In genomic region chr5:135522111-135522722, GRCm38 (mm10) we compare ENCODE assay signal across 17 mouse cellular contexts. TPM values are rescaled to one million over a fixed set of nuclear protein-coding genes. Genes with fewer than 3 reads are reported as not detected.
A peak's percentile ranks its signal among the peaks of the same experiment; 100 is the strongest.
DNase-seq lines count a peak whose midpoint lies in the region; ATAC-seq lines count a peak whose summit lies in the region.
"Had no signal": no experiment of that assay in that cellular context is flagged by ENCODE, and none has a peak within 500 bp of the region (broad histone marks: within the 10 kb centered on the region; RNA-seq: fewer than 3 reads in every experiment).

No protein-coding gene starts in this region.

- peaks cover 21% of the 10 kb centered on the region; the same call in 1 of the 2 replicates for H3K4me1 ChIP-seq in lung, embryonic 15.5 days
- H3K4me1 ChIP-seq in heart, embryonic 13.5 days = peaks cover 43% of the 10 kb centered on the region
- H3K4me1 ChIP-seq in midbrain, embryonic 10.5 days = no peaks in the 10 kb centered on the region
- no peaks in the 10 kb centered on the region for H3K4me1 ChIP-seq in forebrain, embryonic 14.5 days (ENCODE audit: control insufficient read depth, insufficient read depth, low read length)

- no peak overlapping the region for H3K4me2 ChIP-seq in lung, embryonic 15.5 days
- peak overlapping the region; percentile 38 for H3K4me2 ChIP-seq in heart, embryonic 13.5 days
- H3K4me2 ChIP-seq in forebrain, embryonic 14.5 days (ENCODE audit: low read length) = no peak overlapping the region
- H3K4me2 ChIP-seq: limb, embryonic 13.5 days had no signal

- 60% methylated on average over 9 of the region's 9 CpGs for WGBS in lung, embryonic 15.5 days
- WGBS in heart, embryonic 13.5 days = 25% methylated on average over 9 of the region's 9 CpGs
- 86% methylated on average over 9 of the region's 9 CpGs for WGBS in midbrain, embryonic 10.5 days
- WGBS in forebrain, embryonic 14.5 days = 89% methylated on average over 9 of the region's 9 CpGs

- no peaks in the 10 kb centered on the region for H3K27me3 ChIP-seq in lung, embryonic 15.5 days
- no peaks in the 10 kb centered on the region for H3K27me3 ChIP-seq in heart, embryonic 13.5 days (replicated peaks)
- H3K27me3 ChIP-seq in midbrain, embryonic 10.5 days (ENCODE audit: low read depth, poor library complexity, severe bottlenecking) = no peaks in the 10 kb centered on the region
- H3K27me3 ChIP-seq in forebrain, embryonic 14.5 days (replicated peaks; ENCODE audit: control insufficient read depth, insufficient read depth, low read length) = no peaks in the 10 kb centered on the region
- H3K27me3 ChIP-seq: limb, embryonic 13.5 days had no signal

- no peak overlapping the region for H3K27ac ChIP-seq in lung, embryonic 15.5 days
- peak overlapping the region; percentile 93 for H3K27ac ChIP-seq in heart, embryonic 13.5 days (replicated peaks)
- no peak overlapping the region for H3K27ac ChIP-seq in midbrain, embryonic 10.5 days (replicated peaks)
- no peak overlapping the region for H3K27ac ChIP-seq in forebrain, embryonic 14.5 days (ENCODE audit: low read depth, low read length)
- H3K27ac ChIP-seq: limb, embryonic 13.5 days had no signal

- H3K9me3 ChIP-seq in lung, embryonic 15.5 days = no peaks in the 10 kb centered on the region
- no peaks in the 10 kb centered on the region for H3K9me3 ChIP-seq in heart, embryonic 13.5 days
- no peaks in the 10 kb centered on the region for H3K9me3 ChIP-seq in midbrain, embryonic 10.5 days (replicated peaks)
- H3K9me3 ChIP-seq in forebrain, embryonic 14.5 days (replicated peaks; ENCODE audit: control insufficient read depth, low read length) = no peaks in the 10 kb centered on the region
- H3K9me3 ChIP-seq: limb, embryonic 13.5 days had no signal

- no peak overlapping the region for H3K9ac ChIP-seq in lung, embryonic 15.5 days
- peak overlapping the region; percentile 63 for H3K9ac ChIP-seq in heart, embryonic 13.5 days
- no peak overlapping the region for H3K9ac ChIP-seq in forebrain, embryonic 14.5 days (ENCODE audit: low read length)
- H3K9ac ChIP-seq: limb, embryonic 13.5 days had no signal

- DNase-seq in lung, postnatal 25 days (ENCODE audit: low spot score) = no peak
- peak; percentile 83 for DNase-seq in adrenal gland, postnatal 14 days
- peak; percentile 62 for DNase-seq in skeletal muscle tissue, adult 2 months (ENCODE audit: low read depth, low spot score)
- no peak for DNase-seq in midbrain, embryonic 10.5 days (ENCODE audit: low spot score)
- no peak for DNase-seq in forebrain, embryonic 14.5 days (ENCODE audit: low spot score)
- DNase-seq: cerebellum, postnatal 14 days; right cerebral cortex, postnatal 25 days; thymus, adult 2 months had no signal

- H3K4me3 ChIP-seq in lung, embryonic 15.5 days = no peak overlapping the region
- H3K4me3 ChIP-seq in heart, embryonic 13.5 days = no peak overlapping the region
- no peak overlapping the region for H3K4me3 ChIP-seq in midbrain, embryonic 10.5 days
- no peak overlapping the region for H3K4me3 ChIP-seq in forebrain, embryonic 14.5 days (ENCODE audit: low read depth, low read length)
- H3K4me3 ChIP-seq: limb, embryonic 13.5 days had no signal

- 0 out of 2 replicates have a peak, but pooled peaks have one; percentile 39 for ATAC-seq in lung, embryonic 15.5 days (ENCODE audit: borderline replicate concordance, extremely low read depth, low FRiP score, low TSS enrichment)
- ATAC-seq in heart, embryonic 13.5 days (ENCODE audit: extremely low read depth, insufficient number of reproducible peaks, low FRiP score, low TSS enrichment) = no peak; the same call in 1 of the 2 replicates
- ATAC-seq in megakaryocyte, adult 5-6 weeks (ENCODE audit: poor library complexity, severe bottlenecking) = no peak
- ATAC-seq in forebrain, embryonic 14.5 days = no peak

- H3K36me3 ChIP-seq in lung, embryonic 15.5 days = no peaks in the 10 kb centered on the region
- peaks cover 6% of the 10 kb centered on the region; the same call in 1 of the 2 replicates for H3K36me3 ChIP-seq in heart, embryonic 13.5 days
- H3K36me3 ChIP-seq in midbrain, embryonic 10.5 days = no peaks in the 10 kb centered on the region
- no peaks in the 10 kb centered on the region for H3K36me3 ChIP-seq in forebrain, embryonic 14.5 days (ENCODE audit: control insufficient read depth, insufficient read depth, low read length)

RNA-seq across cellular contexts. Expression of gene Hip1, which starts 22.7 kb away (rescaled TPM):
- 30.6 and 33.7 TPM in 2 replicates for polyA plus RNA-seq in lung, embryonic 15.5 days (2015; fragmentation: Nextera tagmentation; extraction: Ambion mirVana)
- total RNA-seq in adrenal gland, postnatal 14 days (2021) = 31.1 and 38.5 TPM in 2 replicates
- polyA plus RNA-seq in heart, embryonic 13.5 days (2015; fragmentation: Nextera tagmentation; extraction: Ambion mirVana) = 22.8 and 24.9 TPM in 2 replicates
- polyA plus RNA-seq in midbrain, embryonic 10.5 days (2016; fragmentation: Nextera tagmentation; extraction: Ambion mirVana) = 64.9 and 73.0 TPM in 2 replicates
- 21.6 and 28.9 TPM in 2 replicates for total RNA-seq in megakaryocyte, adult 5-6 weeks (2015)
- total RNA-seq in megakaryocyte, adult 5-6 weeks (2017) = 34.7 and 39.9 TPM in 2 replicates
- 24.6 and 30.0 TPM in 2 replicates for polyA plus RNA-seq in forebrain, embryonic 14.5 days (2014; fragmentation: Nextera tagmentation; extraction: Ambion mirVana)

RNA-seq across cellular contexts. Expression of gene Ccl26, which starts 41.2 kb away (rescaled TPM):
- not detected in 2 replicates for polyA plus RNA-seq in lung, embryonic 15.5 days (2015; fragmentation: Nextera tagmentation; extraction: Ambion mirVana)
- not detected in 2 replicates for total RNA-seq in adrenal gland, postnatal 14 days (2021)
- polyA plus RNA-seq in heart, embryonic 13.5 days (2015; fragmentation: Nextera tagmentation; extraction: Ambion mirVana) = not detected in 2 replicates
- polyA plus RNA-seq in midbrain, embryonic 10.5 days (2016; fragmentation: Nextera tagmentation; extraction: Ambion mirVana) = not detected in 2 replicates
- total RNA-seq in megakaryocyte, adult 5-6 weeks (2015) = not detected in 2 replicates
- total RNA-seq in megakaryocyte, adult 5-6 weeks (2017) = not detected in 2 replicates
- not detected in 2 replicates for polyA plus RNA-seq in forebrain, embryonic 14.5 days (2014; fragmentation: Nextera tagmentation; extraction: Ambion mirVana)
- total RNA-seq: adrenal gland, postnatal 4 days; heart, postnatal 14 days had no signal
- polyA plus RNA-seq: forebrain, embryonic 11.5 days; large intestine, adult 2 months; limb, embryonic 13.5 days; neural tube, embryonic 11.5 days; thymus, adult 2 months had no signal

RNA-seq across cellular contexts. Expression of gene Ccl24, which starts 50.6 kb away (rescaled TPM):
- polyA plus RNA-seq in lung, embryonic 15.5 days (2015; fragmentation: Nextera tagmentation; extraction: Ambion mirVana) = 1.9 and 4.0 TPM in 2 replicates
- 1.6 and 3.1 TPM in 2 replicates for total RNA-seq in adrenal gland, postnatal 14 days (2021)
- polyA plus RNA-seq in heart, embryonic 13.5 days (2015; fragmentation: Nextera tagmentation; extraction: Ambion mirVana) = 2.4 and 2.9 TPM in 2 replicates
- 1.0 and 1.8 TPM in 2 replicates for polyA plus RNA-seq in midbrain, embryonic 10.5 days (2016; fragmentation: Nextera tagmentation; extraction: Ambion mirVana)
- total RNA-seq in megakaryocyte, adult 5-6 weeks (2015) = 0.25 and 3.5 TPM in 2 replicates
- 0.37 TPM in 1 of 2 replicates, not detected in the other for total RNA-seq in megakaryocyte, adult 5-6 weeks (2017)
- 1.0 and 1.9 TPM in 2 replicates for polyA plus RNA-seq in forebrain, embryonic 14.5 days (2014; fragmentation: Nextera tagmentation; extraction: Ambion mirVana)

Comparison
In these comparisons a context has a peak if more than half of its experiments do, and no peak if none do; other contexts are left out.
1. DNase-seq: peak in adrenal gland, postnatal 14 days (single experiment) and skeletal muscle tissue, adult 2 months (single experiment); none in lung, postnatal 25 days (single experiment), midbrain, embryonic 10.5 days (single experiment) and forebrain, embryonic 14.5 days (single experiment).